Mouse (Mus musculus): Measurements from ENCODE around the gene Gm20696. TPM values are rescaled to one million over a fixed set of nuclear protein-coding genes. Genes with fewer than 3 reads are reported as not detected.

Gene Gm20696
- polyA plus RNA-seq, 1 experiment from 2014 or later = 2.7 TPM

- Histone ChIP-seq H3K9me3 (no peaks in the 10 kb centered on the region), H3K4me3 (replicated peaks) (no peak overlapping the region), H3K9ac (no peak overlapping the region), H3K27ac (no peak overlapping the region), H3K4me1 (replicated peaks) (peaks cover 8% of the 10 kb centered on the region; the same call in 1 of the 2 replicates), H3K4me2 (replicated peaks) (no peak overlapping the region), H3K27me3 (replicated peaks) (no peaks in the 10 kb centered on the region), H3K36me3 (no peaks in the 10 kb centered on the region)
- 79% methylated on average over 7 of the region's 7 CpGs for WGBS
- no peak for ATAC-seq
Measured at GRCm38 (mm10) chr6:99498082-99498481, 168.5 kb downstream of the Gm20696 start.

GRCm38 (mm10) chr6:99496114-99496513 lies 170.5 kb downstream of the Gm20696 start:
- Histone ChIP-seq H3K27me3 (replicated peaks) (no peaks in the 10 kb centered on the region), H3K4me3 (replicated peaks) (no peak overlapping the region), H3K27ac (no peak overlapping the region), H3K4me2 (replicated peaks) (no peak overlapping the region), H3K9me3 (no peaks in the 10 kb centered on the region), H3K4me1 (replicated peaks) (peaks cover 17% of the 10 kb centered on the region), H3K9ac (no peak overlapping the region), H3K36me3 (no peaks in the 10 kb centered on the region)
- 60% methylated on average over 5 of the region's 5 CpGs for WGBS
- ATAC-seq = peak; percentile 52; the same call in 1 of the 2 replicates

DNA sequence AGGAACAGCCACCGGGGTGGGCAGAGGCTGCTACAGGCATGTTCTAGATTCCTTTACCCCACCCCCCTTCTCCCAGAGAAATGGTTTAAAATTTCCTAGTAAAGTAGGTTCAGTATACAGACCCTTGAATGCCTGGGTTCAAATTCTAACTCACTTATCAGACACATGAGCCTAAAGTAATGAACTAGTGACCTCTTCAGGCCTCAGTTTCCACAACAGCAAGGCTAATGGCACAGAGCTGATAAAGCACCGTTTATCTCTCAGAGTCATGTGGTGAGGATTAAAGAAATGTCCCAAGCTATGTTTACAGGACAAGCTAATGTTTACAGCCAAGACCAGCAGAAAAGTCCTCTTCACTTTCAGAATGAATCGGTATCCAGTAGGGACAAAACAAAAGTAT lies 173.7 kb downstream of the Gm20696 start:
- H3K9me3 ChIP-seq = no peaks in the 10 kb centered on the region
- H3K36me3 ChIP-seq = no peaks in the 10 kb centered on the region
- no peaks in the 10 kb centered on the region for H3K27me3 ChIP-seq (replicated peaks)
- no peak for ATAC-seq
- 9% methylated on average over 3 of the region's 3 CpGs for WGBS
- H3K4me3 ChIP-seq (replicated peaks) = no peak overlapping the region
- H3K27ac ChIP-seq = peak overlapping the region; percentile 38
- H3K4me2 ChIP-seq (replicated peaks) = no peak overlapping the region
- peaks cover 19% of the 10 kb centered on the region for H3K4me1 ChIP-seq (replicated peaks)
- no peak overlapping the region for H3K9ac ChIP-seq

- peak; percentile 66 for ATAC-seq
- peak overlapping the region; percentile 51; the same call in 1 of the 2 replicates for H3K27ac ChIP-seq
Measured at GRCm38 (mm10) chr6:99491979-99492544, 174.5 kb downstream of the Gm20696 start.

GRCm38 (mm10) chr6:99491146-99491545 lies 175.5 kb downstream of the Gm20696 start:
- Histone ChIP-seq H3K27ac (peak overlapping the region; percentile 51; the same call in 1 of the 2 replicates), H3K4me3 (replicated peaks) (no peak overlapping the region), H3K9ac (no peak overlapping the region), H3K36me3 (no peaks in the 10 kb centered on the region), H3K27me3 (replicated peaks) (no peaks in the 10 kb centered on the region), H3K4me2 (replicated peaks) (0 out of 2 replicates have a peak overlapping the region, but pooled peaks have one; percentile 3), H3K9me3 (no peaks in the 10 kb centered on the region), H3K4me1 (replicated peaks) (peaks cover 16% of the 10 kb centered on the region)
- ATAC-seq = peak; percentile 39
- WGBS = 60% methylated on average over 3 of the region's 3 CpGs

More at GRCm38 (mm10) chr6:99491979-99492544, 174.5 kb downstream of the Gm20696 start:
- Histone ChIP-seq H3K4me3 (replicated peaks) (no peak overlapping the region), H3K9ac (no peak overlapping the region), H3K36me3 (no peaks in the 10 kb centered on the region), H3K27me3 (replicated peaks) (no peaks in the 10 kb centered on the region), H3K4me1 (replicated peaks) (peaks cover 18% of the 10 kb centered on the region), H3K9me3 (no peaks in the 10 kb centered on the region), H3K4me2 (replicated peaks) (no peak overlapping the region)
- 49% methylated on average over 6 of the region's 6 CpGs for WGBS

GRCm38 (mm10) chr6:99489900-99490648 lies 176.5 kb downstream of the Gm20696 start:
- no peak overlapping the region for H3K27ac ChIP-seq
- whole genome bisulfite sequencing = 81% methylated on average over 8 of the region's 8 CpGs

GRCm38 (mm10) chr6:99489423-99489822 lies 177.2 kb downstream of the Gm20696 start:
- H3K4me1 ChIP-seq (replicated peaks) = peaks cover 29% of the 10 kb centered on the region
- H3K4me2 ChIP-seq (replicated peaks) = no peak overlapping the region
- H3K9me3 ChIP-seq = no peaks in the 10 kb centered on the region
- WGBS = 77% methylated on average over 10 of the region's 10 CpGs
- no peaks in the 10 kb centered on the region for H3K27me3 ChIP-seq (replicated peaks)
- H3K9ac ChIP-seq = no peak overlapping the region
- H3K4me3 ChIP-seq (replicated peaks) = no peak overlapping the region
- no peak overlapping the region for H3K27ac ChIP-seq
- H3K36me3 ChIP-seq = no peaks in the 10 kb centered on the region
- ATAC-seq = no peak

More at GRCm38 (mm10) chr6:99489900-99490648, 176.5 kb downstream of the Gm20696 start:
- H3K4me2 ChIP-seq (replicated peaks) = no peak overlapping the region
- ATAC-seq = no peak
- no peaks in the 10 kb centered on the region for H3K9me3 ChIP-seq
- no peaks in the 10 kb centered on the region for H3K27me3 ChIP-seq (replicated peaks)
- H3K4me3 ChIP-seq (replicated peaks) = no peak overlapping the region
- peaks cover 26% of the 10 kb centered on the region for H3K4me1 ChIP-seq (replicated peaks)
- no peaks in the 10 kb centered on the region for H3K36me3 ChIP-seq
- no peak overlapping the region for H3K9ac ChIP-seq

GRCm38 (mm10) chr6:99485884-99486640 lies 180.5 kb downstream of the Gm20696 start:
- ATAC-seq = 0 out of 2 replicates have a peak, but pooled peaks have one; percentile 5
- no peak overlapping the region for H3K4me3 ChIP-seq (replicated peaks)
- WGBS = 68% methylated on average over 12 of the region's 12 CpGs
- peaks cover 32% of the 10 kb centered on the region for H3K4me1 ChIP-seq (replicated peaks)
- H3K27me3 ChIP-seq (replicated peaks) = no peaks in the 10 kb centered on the region
- peak overlapping the region; percentile 49; the same call in 1 of the 2 replicates for H3K4me2 ChIP-seq (replicated peaks)
- H3K9me3 ChIP-seq = no peaks in the 10 kb centered on the region
- H3K36me3 ChIP-seq = no peaks in the 10 kb centered on the region
- H3K9ac ChIP-seq = no peak overlapping the region
- peak overlapping the region; percentile 93 for H3K27ac ChIP-seq

DNA sequence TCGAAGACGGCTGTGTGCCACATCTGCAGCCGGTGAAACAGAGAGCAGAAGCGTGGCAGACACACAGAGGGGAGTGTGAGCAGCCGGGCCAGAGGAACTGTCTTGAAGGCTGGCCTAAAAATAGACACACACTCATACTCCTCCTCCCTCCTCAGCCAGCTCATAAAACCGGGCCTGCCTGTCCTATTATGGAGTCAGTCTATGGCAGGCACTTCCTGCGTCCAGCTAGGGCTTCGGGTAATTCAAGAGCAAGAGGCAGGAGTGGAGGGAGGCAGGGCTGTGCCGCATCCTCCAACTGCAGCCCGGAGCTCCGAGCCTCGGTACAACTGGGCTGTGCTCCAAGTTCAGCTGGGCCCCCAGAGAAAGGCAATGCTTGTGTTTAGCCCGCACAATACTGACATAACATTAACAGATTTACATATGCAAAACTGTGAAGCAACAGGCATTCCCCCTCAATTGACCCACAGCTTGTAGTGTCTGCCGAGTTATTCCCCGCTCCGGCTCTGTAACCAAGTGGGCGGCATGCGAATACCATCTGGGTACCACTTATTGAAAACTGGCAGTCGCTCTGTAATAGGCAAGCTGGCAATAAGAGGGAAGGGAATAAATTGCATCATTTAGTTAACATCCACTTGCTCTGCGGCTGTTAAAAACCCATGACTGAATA lies 181.2 kb downstream of the Gm20696 start:
- Histone ChIP-seq H3K4me2 (replicated peaks) (peak overlapping the region; percentile 49), H3K9ac (peak overlapping the region; percentile 15), H3K36me3 (no peaks in the 10 kb centered on the region), H3K4me3 (replicated peaks) (peak overlapping the region; percentile 1; the same call in 1 of the 2 replicates), H3K9me3 (no peaks in the 10 kb centered on the region), H3K27ac (peak overlapping the region; percentile 93), H3K27me3 (replicated peaks) (no peaks in the 10 kb centered on the region), H3K4me1 (replicated peaks) (peaks cover 32% of the 10 kb centered on the region)
- ATAC-seq = peak; percentile 94
- 17% methylated on average over 20 of the region's 20 CpGs for WGBS

- 12% methylated on average over 8 of the region's 8 CpGs for WGBS
- Histone ChIP-seq H3K9ac (peak overlapping the region; percentile 15), H3K27ac (peak overlapping the region; percentile 93), H3K4me2 (replicated peaks) (peak overlapping the region; percentile 49), H3K27me3 (replicated peaks) (no peaks in the 10 kb centered on the region), H3K4me1 (replicated peaks) (peaks cover 30% of the 10 kb centered on the region), H3K4me3 (replicated peaks) (peak overlapping the region; percentile 1; the same call in 1 of the 2 replicates), H3K36me3 (no peaks in the 10 kb centered on the region), H3K9me3 (no peaks in the 10 kb centered on the region)
- ATAC-seq = peak; percentile 77
Measured at GRCm38 (mm10) chr6:99484884-99485216, 181.7 kb downstream of the Gm20696 start.

- Histone ChIP-seq H3K4me1 (replicated peaks) (peaks cover 29% of the 10 kb centered on the region), H3K4me3 (replicated peaks) (no peak overlapping the region), H3K27me3 (replicated peaks) (no peaks in the 10 kb centered on the region), H3K36me3 (no peaks in the 10 kb centered on the region), H3K9me3 (no peaks in the 10 kb centered on the region), H3K9ac (no peak overlapping the region), H3K27ac (peak overlapping the region; percentile 55), H3K4me2 (replicated peaks) (0 out of 2 replicates have a peak overlapping the region, but pooled peaks have one; percentile 49)
- WGBS = 63% methylated on average over 7 of the region's 7 CpGs
- no peak for ATAC-seq
Measured at GRCm38 (mm10) chr6:99484197-99484725, 182.3 kb downstream of the Gm20696 start.

All from intestine, embryonic 15.5 days (tissue).